Mouse (Mus musculus) bone marrow macrophage, adult 2 months (primary cell): ENCODE results near the gene Rasgrp4.

Experiments used
- CTCF ChIP-seq: IDR thresholded peaks from 2 replicates; pipeline ENCODE4 v1.5.1; 2012; ENCODE audit warnings: low read depth, mild to moderate bottlenecking, low read length, moderate library complexity
- POLR2A ChIP-seq: IDR thresholded peaks from 2 replicates; pipeline ENCODE4 v1.6.1; 2012; ENCODE audit warnings: mild to moderate bottlenecking, low read depth, low read length, borderline replicate concordance

DNA sequence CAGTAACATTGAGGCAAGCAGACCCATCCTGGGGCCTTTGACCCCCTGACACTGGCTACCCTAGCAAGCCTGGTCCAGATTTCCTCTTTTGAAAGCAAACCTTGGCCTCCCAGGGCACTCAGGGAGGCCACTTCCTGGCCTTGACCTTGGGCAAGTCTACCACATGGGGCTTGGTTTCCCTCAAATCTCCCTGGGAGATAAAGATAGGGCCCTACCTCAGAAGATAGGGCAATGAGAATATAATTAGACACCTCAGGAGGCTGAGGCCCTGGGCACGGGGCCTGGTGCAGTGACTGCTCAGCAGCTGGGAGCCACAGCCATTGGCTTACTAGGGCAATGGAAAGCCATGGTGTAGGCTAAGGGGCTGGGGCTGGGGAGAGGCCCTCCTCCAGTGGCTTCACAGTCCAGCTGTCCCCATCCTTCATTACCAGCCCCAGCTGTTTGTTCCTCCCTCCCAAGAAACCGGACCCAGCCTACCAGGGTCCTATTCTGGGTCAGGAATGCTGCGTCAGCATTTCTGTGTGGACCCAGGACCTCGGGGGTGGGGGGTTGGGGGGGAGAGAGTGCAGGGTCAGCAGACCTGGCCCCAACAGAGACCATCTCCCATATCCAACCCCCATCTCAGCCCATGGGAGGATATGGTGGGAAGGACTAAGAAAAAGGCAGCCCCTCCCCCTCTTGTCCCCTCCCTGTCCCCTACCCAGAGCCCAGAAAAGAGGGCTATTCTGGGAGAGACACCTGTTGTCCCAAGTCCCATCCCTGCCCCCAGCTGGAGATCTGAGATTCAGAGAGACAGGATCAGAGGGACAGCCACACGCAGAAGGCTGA, 10.9 kb upstream of the Rasgrp4 start:
- TF ChIP-seq CTCF (no peak), POLR2A (no peak)
